Mouse (Mus musculus) bone marrow macrophage, adult 2 months (primary cell): ENCODE data around the gene Lce1b.

Experiments
- CTCF ChIP-seq: IDR thresholded peaks from 2 replicates; pipeline ENCODE4 v1.5.1; 2012; ENCODE audit warnings: low read depth, mild to moderate bottlenecking, low read length, moderate library complexity
- POLR2A ChIP-seq: IDR thresholded peaks from 2 replicates; pipeline ENCODE4 v1.6.1; 2012; ENCODE audit warnings: mild to moderate bottlenecking, low read depth, low read length, borderline replicate concordance

DNA sequence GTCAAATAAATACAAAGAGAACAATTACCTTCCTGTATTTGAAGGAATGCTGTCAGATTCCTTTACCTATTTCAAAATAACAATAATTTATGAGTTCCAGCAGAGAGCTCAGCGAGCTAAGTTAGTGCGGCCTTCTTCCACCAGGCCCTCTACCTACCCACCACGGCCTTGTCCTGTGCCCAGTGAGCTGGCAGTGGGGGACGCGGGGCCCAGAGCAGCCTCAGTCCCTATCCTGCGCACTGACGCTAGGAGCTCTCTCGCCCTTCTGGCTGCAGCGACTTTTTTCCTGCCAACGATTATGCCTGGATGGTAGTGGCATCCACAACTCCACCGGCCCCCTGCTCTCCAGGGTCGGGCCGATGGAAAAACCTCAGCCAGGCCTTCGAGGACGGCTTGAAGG, 16.9 kb downstream of the Lce1b start:
- TF ChIP-seq POLR2A (no peak), CTCF (no peak)
